Mouse (Mus musculus): ENCODE results near the gene Klhdc3.

GRCm38 (mm10) chr17:46691390-46691789 is 10.7 kb upstream of the Klhdc3 start:
- no peak for TF ChIP-seq CTCF (IDR thresholded peaks at IDR 0.05; ENCODE audit: low read depth)
- TF ChIP-seq EP300 (IDR thresholded peaks at IDR 0.05; ENCODE audit: low read depth) = no peak

Measured in heart, postnatal 0 days (tissue).